Mouse (Mus musculus): ENCODE measurements around the gene Fbxo4. TPM values are rescaled to one million over a fixed set of nuclear protein-coding genes. Genes with fewer than 3 reads are reported as not detected.

The Fbxo4 gene
- polyA plus RNA-seq, 1 experiment from 2014 or later, result 18.8 TPM

- H3K9me3 ChIP-seq (ENCODE audit: control insufficient read depth), result no peaks in the 10 kb centered on the region
- no peaks in the 10 kb centered on the region for H3K27me3 ChIP-seq (replicated peaks; ENCODE audit: control insufficient read depth, insufficient read depth, low read length)
- H3K4me1 ChIP-seq (replicated peaks; ENCODE audit: control insufficient read depth, insufficient read depth, low read length), result no peaks in the 10 kb centered on the region
- peak overlapping the region; percentile 87 for H3K27ac ChIP-seq (ENCODE audit: low read depth, low read length)
- no peaks in the 10 kb centered on the region for H3K36me3 ChIP-seq (ENCODE audit: control insufficient read depth, insufficient read depth)
- H3K4me3 ChIP-seq (ENCODE audit: low read depth, low read length), result peak overlapping the region; percentile 18; the same call in 1 of the 2 replicates
- peak overlapping the region; percentile 54 for H3K4me2 ChIP-seq (replicated peaks; ENCODE audit: low read depth)
- peak; percentile 94 for ATAC-seq
- no peak for TF ChIP-seq CTCF (IDR thresholded peaks at IDR 0.05; ENCODE audit: low read depth)
- WGBS, result 46% methylated on average over 14 of the region's 14 CpGs
- peak overlapping the region; percentile 27; the same call in 1 of the 2 replicates for H3K9ac ChIP-seq (ENCODE audit: low read depth, low read length)
These were observed 9.6 kb downstream of the Fbxo4 start for GRCm38 (mm10) chr15:3969743-3970142.

DNA sequence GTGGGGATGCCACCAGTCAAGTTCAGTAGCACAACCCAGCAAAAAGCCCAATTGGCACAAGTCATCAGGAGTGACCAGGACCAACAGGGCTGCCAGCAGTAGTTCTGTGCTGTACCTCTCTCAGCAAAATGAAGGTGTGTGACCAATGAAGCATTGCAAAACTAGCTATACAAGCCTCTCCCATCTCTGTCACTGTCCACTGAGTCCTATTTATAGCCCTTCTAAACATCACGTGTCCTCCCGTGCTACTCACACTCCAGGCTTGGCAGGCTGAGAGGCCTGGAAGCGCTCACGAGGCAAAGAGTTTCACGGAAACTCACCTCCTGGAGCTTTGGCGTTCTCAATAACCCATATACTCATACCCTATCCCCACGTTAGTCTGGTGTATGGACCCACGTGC, 17.1 kb downstream of the Fbxo4 start:
- no peak for ATAC-seq
- no peak overlapping the region for H3K9ac ChIP-seq (ENCODE audit: low read depth, low read length)
- H3K27me3 ChIP-seq (replicated peaks; ENCODE audit: control insufficient read depth, insufficient read depth, low read length), result no peaks in the 10 kb centered on the region
- H3K27ac ChIP-seq (ENCODE audit: low read depth, low read length), result no peak overlapping the region
- no peak overlapping the region for H3K4me3 ChIP-seq (ENCODE audit: low read depth, low read length)
- TF ChIP-seq CTCF (IDR thresholded peaks at IDR 0.05; ENCODE audit: low read depth), result no peak
- H3K4me1 ChIP-seq (replicated peaks; ENCODE audit: control insufficient read depth, insufficient read depth, low read length), result no peaks in the 10 kb centered on the region
- no peaks in the 10 kb centered on the region for H3K36me3 ChIP-seq (ENCODE audit: control insufficient read depth, insufficient read depth)
- H3K9me3 ChIP-seq (ENCODE audit: control insufficient read depth), result no peaks in the 10 kb centered on the region
- H3K4me2 ChIP-seq (replicated peaks; ENCODE audit: low read depth), result no peak overlapping the region
- 72% methylated on average over 8 of the region's 8 CpGs for WGBS

- Histone ChIP-seq H3K4me2 (replicated peaks; ENCODE audit: low read depth) (no peak overlapping the region), H3K27ac (ENCODE audit: low read depth, low read length) (no peak overlapping the region), H3K36me3 (ENCODE audit: control insufficient read depth, insufficient read depth) (no peaks in the 10 kb centered on the region), H3K4me3 (ENCODE audit: low read depth, low read length) (no peak overlapping the region), H3K27me3 (replicated peaks; ENCODE audit: control insufficient read depth, insufficient read depth, low read length) (no peaks in the 10 kb centered on the region), H3K9ac (ENCODE audit: low read depth, low read length) (no peak overlapping the region), H3K4me1 (replicated peaks; ENCODE audit: control insufficient read depth, insufficient read depth, low read length) (no peaks in the 10 kb centered on the region), H3K9me3 (ENCODE audit: control insufficient read depth) (no peaks in the 10 kb centered on the region)
- no peak for ATAC-seq
- WGBS, result 72% methylated on average over 1 of the region's 1 CpGs
- no peak for TF ChIP-seq CTCF (IDR thresholded peaks at IDR 0.05; ENCODE audit: low read depth)
These were observed 19.3 kb downstream of the Fbxo4 start for GRCm38 (mm10) chr15:3960094-3960493.

GRCm38 (mm10) chr15:3957982-3958381, 21.4 kb downstream of the Fbxo4 start:
- no peaks in the 10 kb centered on the region for H3K4me1 ChIP-seq (replicated peaks; ENCODE audit: control insufficient read depth, insufficient read depth, low read length)
- 27% methylated on average over 4 of the region's 4 CpGs for WGBS
- no peaks in the 10 kb centered on the region for H3K27me3 ChIP-seq (replicated peaks; ENCODE audit: control insufficient read depth, insufficient read depth, low read length)
- H3K4me3 ChIP-seq (ENCODE audit: low read depth, low read length), result no peak overlapping the region
- peak; percentile 82 for TF ChIP-seq CTCF (IDR thresholded peaks at IDR 0.05; ENCODE audit: low read depth)
- no peaks in the 10 kb centered on the region for H3K9me3 ChIP-seq (ENCODE audit: control insufficient read depth)
- no peak overlapping the region for H3K4me2 ChIP-seq (replicated peaks; ENCODE audit: low read depth)
- H3K27ac ChIP-seq (ENCODE audit: low read depth, low read length), result no peak overlapping the region
- no peaks in the 10 kb centered on the region for H3K36me3 ChIP-seq (ENCODE audit: control insufficient read depth, insufficient read depth)
- no peak overlapping the region for H3K9ac ChIP-seq (ENCODE audit: low read depth, low read length)
- no peak for ATAC-seq

- Histone ChIP-seq H3K4me2 (replicated peaks; ENCODE audit: low read depth) (no peak overlapping the region), H3K9ac (ENCODE audit: low read depth, low read length) (no peak overlapping the region), H3K4me1 (replicated peaks; ENCODE audit: control insufficient read depth, insufficient read depth, low read length) (no peaks in the 10 kb centered on the region), H3K9me3 (ENCODE audit: control insufficient read depth) (no peaks in the 10 kb centered on the region), H3K4me3 (ENCODE audit: low read depth, low read length) (no peak overlapping the region), H3K36me3 (ENCODE audit: control insufficient read depth, insufficient read depth) (no peaks in the 10 kb centered on the region), H3K27me3 (replicated peaks; ENCODE audit: control insufficient read depth, insufficient read depth, low read length) (no peaks in the 10 kb centered on the region), H3K27ac (ENCODE audit: low read depth, low read length) (no peak overlapping the region)
- 62% methylated on average over 2 of the region's 2 CpGs for WGBS
- TF ChIP-seq CTCF (IDR thresholded peaks at IDR 0.05; ENCODE audit: low read depth), result no peak
- ATAC-seq, result no peak
These were observed 24.4 kb downstream of the Fbxo4 start for GRCm38 (mm10) chr15:3954971-3955370.

DNA sequence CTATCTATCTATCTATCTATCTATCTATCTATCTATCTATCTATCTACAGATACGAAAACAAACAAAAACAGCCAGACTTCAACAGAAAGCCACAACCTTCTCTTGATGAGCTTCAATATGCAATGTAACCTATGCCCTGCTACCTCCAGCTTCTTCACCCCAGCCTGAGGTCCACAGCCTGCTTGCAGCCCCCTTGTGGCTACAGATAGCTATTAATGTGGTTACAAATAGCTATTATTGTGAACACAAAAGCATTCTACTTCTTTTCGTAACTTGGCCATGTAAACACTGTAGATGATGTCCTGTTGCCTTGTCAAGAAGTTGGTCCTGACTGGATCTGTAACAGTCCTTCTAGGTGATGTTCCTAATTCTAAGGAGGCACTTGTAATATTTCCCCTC, 41.2 kb downstream of the Fbxo4 start:
- TF ChIP-seq CTCF (IDR thresholded peaks at IDR 0.05; ENCODE audit: low read depth), result peak; percentile 55
- Histone ChIP-seq H3K4me1 (replicated peaks; ENCODE audit: control insufficient read depth, insufficient read depth, low read length) (no peaks in the 10 kb centered on the region), H3K27ac (ENCODE audit: low read depth, low read length) (no peak overlapping the region), H3K4me3 (ENCODE audit: low read depth, low read length) (no peak overlapping the region), H3K4me2 (replicated peaks; ENCODE audit: low read depth) (no peak overlapping the region), H3K36me3 (ENCODE audit: control insufficient read depth, insufficient read depth) (no peaks in the 10 kb centered on the region), H3K9me3 (ENCODE audit: control insufficient read depth) (no peaks in the 10 kb centered on the region), H3K27me3 (replicated peaks; ENCODE audit: control insufficient read depth, insufficient read depth, low read length) (no peaks in the 10 kb centered on the region), H3K9ac (ENCODE audit: low read depth, low read length) (no peak overlapping the region)
- WGBS, result 91% methylated on average over 2 of the region's 2 CpGs
- no peak for ATAC-seq

GRCm38 (mm10) chr15:3936056-3936455, 43.3 kb downstream of the Fbxo4 start:
- no peak overlapping the region for H3K4me3 ChIP-seq (ENCODE audit: low read depth, low read length)
- no peak for ATAC-seq
- no peaks in the 10 kb centered on the region for H3K9me3 ChIP-seq (ENCODE audit: control insufficient read depth)
- H3K36me3 ChIP-seq (ENCODE audit: control insufficient read depth, insufficient read depth), result no peaks in the 10 kb centered on the region
- 84% methylated on average over 3 of the region's 3 CpGs for WGBS
- no peak overlapping the region for H3K27ac ChIP-seq (ENCODE audit: low read depth, low read length)
- no peak overlapping the region for H3K4me2 ChIP-seq (replicated peaks; ENCODE audit: low read depth)
- no peak overlapping the region for H3K9ac ChIP-seq (ENCODE audit: low read depth, low read length)
- no peak for TF ChIP-seq CTCF (IDR thresholded peaks at IDR 0.05; ENCODE audit: low read depth)
- H3K4me1 ChIP-seq (replicated peaks; ENCODE audit: control insufficient read depth, insufficient read depth, low read length), result no peaks in the 10 kb centered on the region
- H3K27me3 ChIP-seq (replicated peaks; ENCODE audit: control insufficient read depth, insufficient read depth, low read length), result no peaks in the 10 kb centered on the region
